Mouse (Mus musculus) hindbrain, embryonic 14.5 days (tissue): ENCODE data around the gene Rai1. TPM values are rescaled to one million over a fixed set of nuclear protein-coding genes. Genes with fewer than 3 reads are reported as not detected.
A peak's percentile ranks its signal among the peaks of the same experiment; 100 is the strongest.

Experiments used
- ATAC-seq: fragments of 200-750 bp; cut with Nextera tagmentation; 2 replicates; pipeline ENCODE4 v1.8.0; 2017; ENCODE audit warnings: moderate number of reproducible peaks, mild to moderate bottlenecking, moderate TSS enrichment, moderate library complexity; ENCODE audit not compliant: low FRiP score
- DNase-seq: peaks from one replicate; pipeline ENCODE4 v3.0.0-alpha.2; 2015; ENCODE audit warnings: low spot score
- H3K27ac ChIP-seq: fragments of 300-500 bp; sonication (generic); 2 replicates; pipeline ENCODE4 v1.5.1; 2014; ENCODE audit warnings: mild to moderate bottlenecking, moderate library complexity
- H3K27me3 ChIP-seq: fragments of 300-500 bp; sonication (generic); 2 replicates; pipeline ENCODE4 v1.6.1; 2014; ENCODE audit warnings: mild to moderate bottlenecking, low read length, mixed read lengths; ENCODE audit not compliant: control insufficient read depth, insufficient read depth
- H3K36me3 ChIP-seq: fragments of 300-500 bp; sonication (generic); replicated peaks from 2 replicates; pipeline ENCODE4 v1.6.1; 2014; ENCODE audit not compliant: control insufficient read depth, insufficient read depth
- H3K4me1 ChIP-seq: fragments of 300-500 bp; sonication (generic); replicated peaks from 2 replicates; pipeline ENCODE4 v1.6.1; 2014; ENCODE audit warnings: antibody characterized with exemption, low read length, mixed read lengths; ENCODE audit not compliant: control insufficient read depth, insufficient read depth
- H3K4me2 ChIP-seq: fragments of 300-500 bp; sonication (generic); replicated peaks from 2 replicates; pipeline ENCODE4 v1.6.1; 2014; ENCODE audit warnings: mild to moderate bottlenecking, moderate library complexity
- H3K4me3 ChIP-seq: fragments of 300-500 bp; sonication (generic); replicated peaks from 2 replicates; pipeline ENCODE4 v1.5.1; 2014; ENCODE audit warnings: mild to moderate bottlenecking, low read length
- H3K9ac ChIP-seq: fragments of 300-500 bp; sonication (generic); 2 replicates; pipeline ENCODE4 v1.6.1; 2014
- H3K9me3 ChIP-seq: fragments of 300-500 bp; sonication (generic); 2 replicates; pipeline ENCODE4 v1.6.1; 2016; ENCODE audit warnings: low read length; ENCODE audit not compliant: control insufficient read depth
- WGBS: fragments of 180-500 bp; shearing (Covaris S2); extraction: QIAGEN DNeasy Blood & Tissue Kit; methylation state at CpG from one replicate; pipeline ENCODE4 v1.1.7; 2014; 5-methylcytosine and 5-hydroxymethylcytosine counted together
- polyA plus RNA-seq: library from polyadenylated mRNA; unstranded; fragments of >200 nt; fragmentation: Nextera tagmentation; extraction: Ambion mirVana; gene quantifications from 2 replicates; pipeline ENCODE4 v1.2.1, GENCODE M21; 2014

Rai1 gene
- polyA plus RNA-seq, 1 experiment from 2014 or later = 39.1 TPM

DNA sequence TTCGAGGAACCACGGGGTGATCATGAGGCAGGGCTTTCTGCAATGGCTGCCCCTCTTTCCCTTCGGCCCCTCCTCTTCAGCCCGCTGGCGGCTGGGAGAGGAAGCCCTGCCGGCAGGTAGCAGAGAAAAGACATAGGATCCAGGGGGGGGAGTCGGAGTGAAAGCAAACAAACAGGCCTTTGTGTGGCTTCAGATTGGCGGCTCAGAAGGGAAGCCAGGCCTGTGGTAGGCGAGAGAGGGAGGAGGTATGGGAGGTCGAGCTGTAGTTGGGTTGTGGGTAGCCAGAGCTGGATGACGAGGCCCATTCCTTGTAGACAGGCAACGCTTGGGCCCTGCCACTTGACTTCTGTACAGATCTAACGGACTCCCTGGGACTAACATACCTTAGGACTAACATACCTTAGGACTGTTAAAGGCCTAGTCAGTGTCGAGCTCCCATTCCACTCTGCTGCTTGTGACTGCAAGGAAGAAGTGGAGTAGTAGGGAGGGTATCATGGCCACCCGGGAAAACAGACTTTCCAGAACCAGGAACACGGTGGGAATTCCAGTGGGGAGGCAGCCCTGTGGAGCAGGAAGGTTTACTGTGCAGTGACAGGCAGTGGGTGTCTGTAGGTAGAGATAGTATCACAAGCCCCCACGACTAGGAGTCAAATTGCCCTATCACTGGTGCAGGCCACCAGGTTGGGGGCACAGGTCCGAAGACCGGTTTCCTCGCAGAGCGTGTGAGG, 9.6 kb downstream of the Rai1 start:
- H3K9me3 ChIP-seq = no peaks in the 10 kb centered on the region
- ATAC-seq (peak; percentile 24), DNase-seq (peak; percentile 38)
- peak overlapping the region; percentile 96 for H3K27ac ChIP-seq
- peaks cover 54% of the 10 kb centered on the region for H3K4me1 ChIP-seq
- H3K9ac ChIP-seq = peak overlapping the region; percentile 80
- peak overlapping the region; percentile 91 for H3K4me2 ChIP-seq
- no peaks in the 10 kb centered on the region for H3K27me3 ChIP-seq
- under 1% methylated on average over 19 of the region's 21 CpGs for WGBS
- H3K4me3 ChIP-seq = peak overlapping the region; percentile 51
- H3K36me3 ChIP-seq = no peaks in the 10 kb centered on the region

DNA sequence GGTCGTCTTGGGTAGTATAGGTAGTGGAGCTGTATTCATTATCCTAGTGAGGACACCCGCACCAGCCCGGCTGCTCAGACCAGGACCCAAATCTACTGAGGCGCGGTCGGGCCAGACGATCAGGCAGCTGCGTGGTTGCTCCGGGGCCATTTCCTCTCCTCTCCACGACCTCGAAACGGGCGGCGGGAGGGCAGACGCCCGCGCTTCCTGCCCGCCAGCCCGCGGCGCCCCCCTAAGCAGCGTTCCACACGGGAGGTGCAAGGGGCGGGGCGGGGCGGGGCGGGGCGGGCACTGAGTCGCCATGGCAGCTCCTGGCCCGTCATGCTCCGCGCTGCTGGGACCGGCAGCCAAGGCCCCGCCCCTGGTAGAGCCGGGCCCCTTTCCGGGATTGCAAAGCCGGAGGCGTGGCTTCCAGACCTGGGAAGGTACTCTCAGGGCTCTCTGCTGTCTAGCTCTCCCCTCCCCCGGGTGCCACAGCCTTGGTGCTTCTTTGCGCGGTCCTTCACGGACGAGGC, 10.3 kb downstream of the Rai1 start:
- Histone ChIP-seq H3K27ac (peak overlapping the region; percentile 96), H3K36me3 (no peaks in the 10 kb centered on the region), H3K27me3 (no peaks in the 10 kb centered on the region), H3K9ac (peak overlapping the region; percentile 80), H3K4me2 (peak overlapping the region; percentile 91), H3K4me3 (peak overlapping the region; percentile 51), H3K9me3 (no peaks in the 10 kb centered on the region), H3K4me1 (peaks cover 52% of the 10 kb centered on the region)
- DNase-seq (peak; percentile 79), ATAC-seq (peak; percentile 94)
- 0% methylated on average over 41 of the region's 43 CpGs for WGBS

DNA sequence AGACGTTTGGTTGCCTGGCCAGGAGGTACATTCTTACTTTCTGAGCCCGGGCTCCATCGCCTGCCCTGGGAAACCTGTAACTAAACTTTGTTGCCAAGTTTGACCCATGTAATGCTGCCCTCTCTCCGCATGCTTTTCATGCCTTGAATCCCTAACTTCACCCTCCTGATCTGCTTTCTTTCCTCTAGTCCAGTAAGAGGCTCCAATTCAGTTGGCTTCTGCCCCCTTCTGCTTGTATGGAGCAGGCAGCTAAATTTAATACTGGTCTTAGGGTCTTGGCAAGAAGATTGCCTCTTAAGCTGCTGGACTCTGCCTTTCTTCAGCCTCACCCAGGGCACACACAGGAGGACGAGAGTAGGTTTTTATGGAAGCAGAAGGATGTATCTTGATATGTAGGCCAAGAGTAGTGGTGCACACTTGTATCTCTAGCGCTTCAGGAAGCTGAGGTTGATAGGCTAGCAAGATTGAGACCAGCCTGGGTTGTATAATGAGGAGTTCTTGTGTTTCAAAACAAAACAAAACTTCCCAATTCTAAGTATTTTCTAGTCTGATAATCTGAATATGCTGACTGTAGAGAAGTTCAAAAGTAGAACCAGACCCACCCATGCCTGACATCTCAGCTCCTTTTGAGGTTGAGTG, 10.9 kb downstream of the Rai1 start:
- H3K27ac ChIP-seq = peak overlapping the region; percentile 96
- H3K27me3 ChIP-seq = no peaks in the 10 kb centered on the region
- H3K9ac ChIP-seq = peak overlapping the region; percentile 80
- DNase-seq (no peak), ATAC-seq (no peak)
- H3K4me3 ChIP-seq = peak overlapping the region; percentile 51
- WGBS = 34% methylated on average over 6 of the region's 6 CpGs
- peaks cover 51% of the 10 kb centered on the region for H3K4me1 ChIP-seq
- no peaks in the 10 kb centered on the region for H3K9me3 ChIP-seq
- peak overlapping the region; percentile 91 for H3K4me2 ChIP-seq
- H3K36me3 ChIP-seq = no peaks in the 10 kb centered on the region

DNA sequence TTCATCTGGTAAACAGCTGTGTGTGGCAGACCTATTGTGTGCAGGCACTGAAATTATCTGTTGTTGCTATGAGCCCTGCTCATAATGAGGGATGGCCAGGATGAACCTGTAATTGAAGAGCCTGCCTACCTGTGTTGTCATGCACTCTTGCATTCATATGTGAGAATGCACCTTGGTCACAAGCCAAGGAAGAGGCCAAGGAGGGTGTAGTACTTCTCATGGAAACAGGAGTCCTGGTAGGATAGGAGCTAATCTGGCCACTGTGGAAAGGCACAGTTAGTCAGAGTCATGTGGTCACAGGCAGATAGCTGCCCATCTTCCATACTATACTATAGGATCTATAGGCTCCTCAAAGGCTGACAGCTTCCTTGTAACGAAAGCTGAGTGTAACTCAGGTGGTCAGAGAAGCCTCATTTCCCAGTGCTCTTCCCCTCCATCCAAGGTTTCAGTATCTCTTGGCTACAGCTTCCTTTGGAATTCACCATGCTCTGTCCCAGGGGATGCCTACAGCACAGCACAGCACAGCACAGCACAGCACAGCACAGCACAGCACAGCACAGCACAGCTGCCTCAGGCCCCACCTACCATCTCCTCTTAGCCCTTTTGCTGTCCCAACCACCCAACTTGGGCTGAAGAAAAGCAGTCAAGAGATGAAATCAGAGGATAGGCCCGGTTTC, 15.9 kb downstream of the Rai1 start:
- H3K27me3 ChIP-seq = no peaks in the 10 kb centered on the region
- WGBS = 88% methylated on average over 2 of the region's 2 CpGs
- no peak overlapping the region for H3K9ac ChIP-seq
- DNase-seq (no peak), ATAC-seq (no peak)
- H3K36me3 ChIP-seq = no peaks in the 10 kb centered on the region
- H3K4me1 ChIP-seq = peaks cover 12% of the 10 kb centered on the region; the same call in 1 of the 2 replicates
- H3K4me3 ChIP-seq = no peak overlapping the region
- no peaks in the 10 kb centered on the region for H3K9me3 ChIP-seq
- no peak overlapping the region for H3K4me2 ChIP-seq
- no peak overlapping the region for H3K27ac ChIP-seq

DNA sequence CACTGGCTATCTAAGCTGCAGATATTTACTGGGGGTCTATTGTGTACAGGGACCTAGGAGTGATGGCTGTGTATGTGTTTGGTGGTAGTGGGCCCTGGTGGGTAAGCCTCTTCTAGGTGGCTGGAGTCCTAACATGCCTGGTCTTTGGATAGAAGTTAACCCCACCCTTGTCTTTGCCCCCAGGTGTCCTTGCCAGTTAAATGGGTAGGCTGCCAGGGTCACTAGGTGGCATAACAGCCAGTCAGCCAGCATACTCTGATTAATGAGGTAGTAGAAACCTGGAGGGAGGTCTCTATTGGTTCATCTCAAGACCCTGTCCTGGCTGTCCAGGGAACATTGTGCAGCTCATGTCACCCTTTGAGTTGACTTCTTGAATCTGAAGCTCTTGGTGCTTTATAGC, 17.8 kb downstream of the Rai1 start:
- Histone ChIP-seq H3K9me3 (no peaks in the 10 kb centered on the region), H3K4me2 (no peak overlapping the region), H3K4me3 (no peak overlapping the region), H3K27me3 (no peaks in the 10 kb centered on the region), H3K36me3 (no peaks in the 10 kb centered on the region), H3K27ac (no peak overlapping the region), H3K4me1 (peaks cover 13% of the 10 kb centered on the region), H3K9ac (no peak overlapping the region)
- DNase-seq (no peak), ATAC-seq (no peak)

DNA sequence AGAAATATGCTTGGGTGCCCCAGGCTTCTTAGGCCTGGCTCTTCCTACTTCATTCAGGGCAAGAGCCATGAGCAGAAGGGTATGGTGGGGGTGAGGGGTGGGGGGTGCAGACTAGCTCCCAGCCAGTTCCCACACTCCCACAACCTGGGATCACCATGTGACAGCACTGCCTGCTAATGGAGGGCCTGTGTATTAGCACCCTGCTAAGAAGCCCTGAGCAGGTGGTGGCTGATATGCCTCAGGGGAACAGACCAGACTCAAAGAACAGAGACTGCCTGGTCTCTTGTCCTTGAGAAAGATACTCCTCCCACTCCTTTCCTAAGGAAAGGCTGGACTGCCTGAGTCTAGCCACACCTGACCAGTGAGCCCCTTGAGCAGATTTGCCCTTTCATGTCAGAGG, 22.2 kb downstream of the Rai1 start:
- no peak overlapping the region for H3K27ac ChIP-seq
- ATAC-seq = no peak
- H3K4me3 ChIP-seq = no peak overlapping the region

DNA sequence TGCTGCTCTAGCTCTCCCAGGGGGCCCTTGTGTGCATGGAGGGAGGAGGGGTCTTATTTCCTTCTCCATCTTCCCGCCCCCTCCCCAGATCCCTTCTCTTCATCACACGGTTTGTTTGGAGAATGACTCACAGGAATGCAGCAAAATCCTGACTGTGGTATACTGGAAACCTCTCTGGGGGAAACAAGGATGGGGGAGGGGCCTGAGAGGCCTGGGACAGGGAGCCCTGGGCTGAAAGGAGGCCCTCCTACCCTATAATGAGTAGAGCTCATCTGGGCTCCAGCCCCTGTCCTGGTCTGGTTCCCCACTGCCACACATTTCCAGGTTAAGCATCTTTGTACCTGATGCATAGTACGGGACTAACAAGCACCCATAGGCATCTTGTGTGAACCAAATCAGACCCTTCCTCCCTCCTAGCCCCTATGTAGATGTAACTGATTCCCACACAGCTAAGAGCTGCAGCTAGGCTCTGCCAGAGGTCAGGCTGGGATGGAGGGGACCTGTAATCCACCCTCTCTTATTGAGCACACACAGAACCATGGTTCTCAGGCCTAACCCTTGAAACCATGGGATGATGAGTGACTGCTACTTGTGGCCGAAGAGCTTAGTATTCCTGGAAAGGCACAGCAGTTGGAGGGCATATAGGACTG, 23.2 kb downstream of the Rai1 start:
- no peak overlapping the region for H3K4me3 ChIP-seq
- no peaks in the 10 kb centered on the region for H3K9me3 ChIP-seq
- H3K9ac ChIP-seq = no peak overlapping the region
- no peaks in the 10 kb centered on the region for H3K36me3 ChIP-seq
- ATAC-seq (no peak), DNase-seq (no peak)
- no peak overlapping the region for H3K27ac ChIP-seq
- H3K4me1 ChIP-seq = peaks cover 5% of the 10 kb centered on the region; the same call in 1 of the 2 replicates
- 57% methylated on average over 4 of the region's 4 CpGs for WGBS
- no peak overlapping the region for H3K4me2 ChIP-seq
- H3K27me3 ChIP-seq = no peaks in the 10 kb centered on the region

More for the DNA sequence above, 22.2 kb downstream of the Rai1 start:
- Histone ChIP-seq H3K36me3 (no peaks in the 10 kb centered on the region), H3K27me3 (no peaks in the 10 kb centered on the region), H3K4me2 (no peak overlapping the region), H3K4me1 (peaks cover 5% of the 10 kb centered on the region; the same call in 1 of the 2 replicates), H3K9ac (no peak overlapping the region), H3K9me3 (no peaks in the 10 kb centered on the region)
- DNase-seq = no peak

DNA sequence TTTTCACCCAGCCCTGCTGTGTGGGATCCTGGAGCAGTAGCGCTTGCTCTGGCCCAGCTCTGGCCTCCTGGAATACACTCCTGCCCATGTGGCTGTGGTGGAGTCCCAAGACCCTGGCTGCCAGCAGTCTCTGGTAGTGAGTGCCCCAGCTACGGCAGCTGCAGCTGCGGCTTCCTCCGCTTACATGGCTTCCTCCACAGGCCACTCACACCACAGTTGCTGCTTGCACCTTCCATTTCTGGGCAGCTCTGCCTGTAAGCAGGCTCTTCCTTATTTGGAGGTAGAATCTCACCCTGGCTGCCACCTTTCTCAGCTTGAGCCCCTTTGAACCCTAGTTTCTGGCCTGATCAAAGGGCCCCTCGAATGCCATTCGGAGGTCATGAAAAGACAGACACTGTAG, 25.7 kb downstream of the Rai1 start:
- Histone ChIP-seq H3K27me3 (no peaks in the 10 kb centered on the region), H3K4me1 (peaks cover 5% of the 10 kb centered on the region; the same call in 1 of the 2 replicates), H3K9ac (no peak overlapping the region), H3K9me3 (no peaks in the 10 kb centered on the region), H3K4me2 (no peak overlapping the region), H3K4me3 (no peak overlapping the region), H3K36me3 (no peaks in the 10 kb centered on the region), H3K27ac (no peak overlapping the region)
- WGBS = 80% methylated on average over 6 of the region's 6 CpGs
- ATAC-seq = no peak
- no peak for DNase-seq

DNA sequence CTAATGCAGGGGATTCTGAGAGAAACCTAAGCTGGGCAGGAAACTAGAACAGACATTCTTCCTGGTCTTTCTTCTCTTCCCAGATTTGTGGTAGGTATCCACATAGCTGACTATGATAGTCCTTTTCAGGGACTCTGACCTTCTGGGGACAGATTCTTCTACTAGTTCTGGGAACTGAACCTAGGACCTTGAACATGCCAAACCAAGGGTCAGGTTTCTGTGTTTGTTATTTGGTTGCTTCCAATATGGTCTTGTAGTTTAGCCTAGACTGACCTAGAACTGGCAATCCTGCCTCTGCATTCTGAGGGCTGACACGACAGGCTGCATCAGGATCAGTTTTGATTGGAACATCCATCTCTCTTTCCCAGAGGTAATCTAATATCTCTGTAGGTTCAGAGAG, 27.2 kb downstream of the Rai1 start:
- no peak overlapping the region for H3K4me2 ChIP-seq
- 83% methylated on average over 1 of the region's 1 CpGs for WGBS

More for the DNA sequence above, 27.2 kb downstream of the Rai1 start:
- DNase-seq (no peak), ATAC-seq (no peak)
- H3K4me3 ChIP-seq = no peak overlapping the region
- H3K9me3 ChIP-seq = no peaks in the 10 kb centered on the region
- no peak overlapping the region for H3K27ac ChIP-seq
- no peaks in the 10 kb centered on the region for H3K36me3 ChIP-seq
- H3K9ac ChIP-seq = no peak overlapping the region
- 0 out of 2 replicates have a peak, but pooled peaks cover 5% of the 10 kb centered on the region for H3K4me1 ChIP-seq
- H3K27me3 ChIP-seq = no peaks in the 10 kb centered on the region
